Mouse (Mus musculus) right cerebral cortex, postnatal 10 days (tissue): ENCODE results near the gene Paf1.

ENCODE experiments used
- DNase-seq, 2 experiments: peaks; one replicate each; pipeline ENCODE4 v3.0.0; 2021; ENCODE audit warnings: low spot score in 2 of 2

Gene Paf1

GRCm38 (mm10) chr7:28435660-28436259, 43.0 kb downstream of the Paf1 start:
- DNase-seq, result peak; percentile 47 to 55

GRCm38 (mm10) chr7:28436271-28436904, 43.6 kb downstream of the Paf1 start:
- peak; percentile 100 for DNase-seq

GRCm38 (mm10) chr7:28436932-28437570, 44.3 kb downstream of the Paf1 start, which contains the start of gene Gmfg:
Gmfg (plus strand) TSS chr7:28437447.
- peak; percentile 86 for DNase-seq

- no peak for DNase-seq
Observed at GRCm38 (mm10) chr7:28437964-28438363, 45.2 kb downstream of the Paf1 start.

- no peak for DNase-seq
Observed at GRCm38 (mm10) chr7:28438771-28439170, 46.0 kb downstream of the Paf1 start.

GRCm38 (mm10) chr7:28440739-28441138, 48.0 kb downstream of the Paf1 start:
- DNase-seq, result peak in 1 of 2 experiments; percentile 39

- DNase-seq, result no peak
Observed at GRCm38 (mm10) chr7:28441776-28442485, 49.2 kb downstream of the Paf1 start.

GRCm38 (mm10) chr7:28442688-28443087, 49.9 kb downstream of the Paf1 start:
- DNase-seq, result no peak

GRCm38 (mm10) chr7:28444344-28444974, 51.7 kb downstream of the Paf1 start:
- no peak for DNase-seq

GRCm38 (mm10) chr7:28446446-28446845, 53.7 kb downstream of the Paf1 start:
- peak; percentile 75 to 87 for DNase-seq

- no peak for DNase-seq
Observed at GRCm38 (mm10) chr7:28447101-28447830, 54.5 kb downstream of the Paf1 start.

- DNase-seq, result no peak
Observed at GRCm38 (mm10) chr7:28447865-28448820, 55.4 kb downstream of the Paf1 start.
